Mouse (Mus musculus): ENCODE data around the gene Olfr65.

Gene Olfr65

GRCm38 (mm10) chr7:103903187-103903586 is at the start of gene Olfr65:
TSS of gene Olfr65 (plus strand) at chr7:103903487.
- DNase-seq (ENCODE audit: low spot score in 2 of 2) = no peak

- no peak for DNase-seq (ENCODE audit: low spot score in 2 of 2)
Observed at GRCm38 (mm10) chr7:103854669-103855068, 48.6 kb upstream of the Olfr65 start.

- no peak for DNase-seq (ENCODE audit: low spot score in 2 of 2)
Observed at GRCm38 (mm10) chr7:103859076-103859475, 44.2 kb upstream of the Olfr65 start.

DNA sequence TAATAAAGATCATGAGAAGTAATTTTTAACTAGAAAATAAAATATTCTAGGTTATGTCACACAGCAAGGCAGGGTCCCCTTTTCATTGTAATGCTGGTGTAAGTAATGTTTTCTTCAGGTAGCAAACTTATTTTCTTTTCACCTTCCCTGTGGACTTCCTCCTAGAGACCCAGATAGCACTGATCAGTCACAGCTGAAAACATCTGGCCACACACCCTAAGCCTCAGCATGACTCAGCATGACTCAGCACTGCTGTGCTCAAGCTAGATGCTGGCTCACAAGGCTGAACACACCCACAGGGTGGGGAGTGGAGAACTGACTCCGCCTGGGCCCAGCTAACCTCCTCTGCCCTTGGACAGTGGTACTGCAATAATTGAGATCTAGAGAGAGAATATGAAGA is 42.4 kb upstream of the Olfr65 start:
- DNase-seq (ENCODE audit: low spot score in 2 of 2) = peak; percentile 2 to 24

DNA sequence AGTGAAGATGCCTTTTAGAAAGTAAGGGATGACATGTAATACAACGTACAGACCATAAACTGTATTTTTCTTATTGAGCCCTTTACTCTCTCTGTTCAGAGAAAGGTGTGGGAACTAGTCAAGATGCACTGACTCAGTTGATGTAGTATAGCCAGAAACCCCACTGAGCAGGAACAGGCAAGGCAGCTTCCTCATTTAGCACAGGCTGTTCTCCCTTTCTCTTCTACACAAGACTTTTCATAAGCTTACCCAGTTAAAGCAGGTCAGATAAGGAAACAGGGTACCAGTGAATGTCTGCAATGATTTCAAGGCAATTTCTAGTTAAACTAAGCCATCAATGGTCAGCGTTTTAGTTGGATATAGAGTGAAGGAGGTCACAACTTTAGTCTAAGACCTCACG is 41.8 kb upstream of the Olfr65 start:
- no peak for DNase-seq (ENCODE audit: low spot score in 2 of 2)

DNA sequence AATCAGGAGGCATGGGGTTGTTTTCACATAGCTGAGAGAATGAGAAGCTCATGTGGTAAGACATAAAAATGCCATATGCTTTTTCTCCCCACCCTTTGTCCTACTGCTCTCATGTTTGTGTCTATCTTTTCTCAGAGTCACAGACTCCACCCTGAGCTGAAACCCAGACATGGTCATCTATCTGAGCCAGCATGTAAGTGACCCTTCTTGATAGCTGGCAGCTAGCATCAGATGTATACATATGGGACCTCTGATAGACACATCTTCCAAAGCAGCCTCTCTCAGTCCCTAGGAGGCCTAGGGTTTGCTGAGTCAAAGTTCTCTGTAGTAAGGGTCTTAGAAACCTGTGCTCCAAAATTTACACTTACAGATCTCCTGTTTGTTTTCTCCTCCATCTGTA is 37.6 kb upstream of the Olfr65 start:
- no peak for DNase-seq (ENCODE audit: low spot score in 2 of 2)

- no peak for DNase-seq (ENCODE audit: low spot score in 2 of 2)
Observed at GRCm38 (mm10) chr7:103870667-103871066, 32.6 kb upstream of the Olfr65 start.

- DNase-seq (ENCODE audit: low spot score in 2 of 2) = no peak
Observed at GRCm38 (mm10) chr7:103873064-103873463, 30.2 kb upstream of the Olfr65 start.

DNA sequence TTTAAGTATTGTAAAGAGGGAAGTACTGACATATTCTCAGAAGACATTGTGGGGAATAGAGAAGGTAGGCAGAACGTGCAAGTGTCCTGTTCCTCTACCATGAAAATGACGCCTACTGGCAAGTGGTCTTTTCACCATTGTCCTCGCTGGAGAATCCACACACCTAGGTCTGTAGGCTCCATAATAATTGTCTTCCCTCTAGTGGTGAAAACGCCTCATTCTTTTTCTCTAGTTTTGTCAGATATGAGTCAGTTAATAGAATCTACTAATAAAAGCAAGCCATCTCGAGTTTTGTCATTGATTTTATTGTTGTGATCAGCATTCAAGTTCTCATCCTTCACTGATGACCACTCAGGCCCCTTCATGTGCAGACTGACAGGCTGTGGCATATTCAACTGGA is 28.8 kb upstream of the Olfr65 start:
- DNase-seq (ENCODE audit: low spot score in 2 of 2) = no peak

DNA sequence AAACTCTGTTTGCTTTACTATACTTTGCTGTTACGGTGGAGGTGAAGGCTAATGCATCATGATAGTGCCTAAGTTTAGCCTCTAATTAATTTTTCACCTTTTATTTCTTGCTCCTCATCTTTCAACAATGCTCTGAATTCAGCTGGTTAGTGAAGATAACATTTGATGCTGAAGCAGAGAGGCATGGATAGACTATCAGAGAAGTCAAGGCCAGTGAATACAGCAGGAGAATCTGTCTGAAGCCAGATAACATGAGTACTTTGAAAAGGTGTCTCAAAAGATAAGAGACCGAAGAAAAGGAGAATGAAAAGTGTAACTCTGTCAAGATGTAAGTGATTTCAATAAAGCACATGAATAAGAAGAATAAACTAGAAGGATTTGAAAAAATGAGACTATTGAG is 26.2 kb upstream of the Olfr65 start:
- no peak for DNase-seq (ENCODE audit: low spot score in 2 of 2)

DNA sequence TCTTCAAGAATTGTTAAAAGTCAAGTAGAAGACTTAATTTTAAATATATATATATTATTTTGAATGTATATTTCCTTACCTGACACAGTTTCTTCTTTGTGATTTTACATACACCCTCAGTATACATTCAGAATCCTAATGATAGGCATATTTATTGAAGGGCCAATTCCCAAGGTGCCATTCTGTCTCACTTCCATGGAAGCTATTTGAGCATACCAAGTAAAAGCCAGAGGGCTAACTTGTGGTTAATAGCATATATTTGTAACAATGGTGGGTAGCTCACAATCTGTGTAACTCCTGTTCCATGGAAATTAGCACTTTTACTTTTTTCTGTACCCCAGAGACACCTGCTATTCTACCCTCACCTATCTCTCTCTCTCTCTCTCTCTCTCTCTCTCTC is 17.1 kb upstream of the Olfr65 start, which contains the start of gene Olfr66:
Gene Olfr66, minus strand, starts transcription at position 101 of the 400 bp plus-strand sequence.
- no peak for DNase-seq (ENCODE audit: low spot score in 2 of 2)

DNA sequence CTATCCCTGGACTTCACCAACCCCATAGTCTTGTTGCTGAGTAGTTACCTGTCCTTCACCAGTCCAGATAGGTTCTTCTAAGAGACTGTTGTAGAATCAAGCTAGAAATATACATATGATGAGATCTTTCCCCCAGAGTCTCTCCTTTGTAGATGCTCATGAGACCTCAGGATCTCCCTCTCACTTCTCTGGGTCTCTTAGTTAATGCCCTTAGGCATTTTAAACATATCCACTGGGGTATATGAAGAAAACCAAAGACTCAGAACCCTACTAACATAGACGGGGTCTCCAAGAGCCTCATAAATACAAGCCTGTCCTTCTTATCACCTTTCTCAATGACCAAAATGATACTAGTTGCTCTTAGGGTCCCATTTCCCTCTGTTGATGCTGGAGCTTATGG is 8.9 kb upstream of the Olfr65 start, which contains the start of gene Olfr64:
Gene Olfr64, minus strand, starts transcription at position 101 of the 400 bp plus-strand sequence.
- DNase-seq (ENCODE audit: low spot score in 2 of 2) = no peak

DNA sequence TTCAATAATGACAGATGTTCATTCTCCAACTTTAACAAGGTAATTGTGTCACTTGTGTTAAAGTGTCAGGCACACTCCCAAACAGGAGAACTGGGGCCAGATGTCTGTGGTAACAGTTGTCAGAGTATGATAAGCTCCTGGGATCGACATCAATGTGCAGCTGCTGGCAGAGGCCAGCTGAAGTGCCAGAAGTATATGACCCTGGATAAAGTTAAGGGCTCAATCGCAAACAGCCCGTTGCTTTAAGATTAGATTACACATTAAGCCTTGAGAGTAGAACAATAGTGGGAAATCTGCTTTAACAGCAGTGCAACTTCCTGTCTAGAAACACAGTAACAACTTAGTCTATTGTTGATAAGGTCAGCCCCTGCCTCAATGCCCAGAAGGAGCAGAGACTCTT is 6.8 kb downstream of the Olfr65 start:
- DNase-seq (ENCODE audit: low spot score in 2 of 2) = no peak

DNA sequence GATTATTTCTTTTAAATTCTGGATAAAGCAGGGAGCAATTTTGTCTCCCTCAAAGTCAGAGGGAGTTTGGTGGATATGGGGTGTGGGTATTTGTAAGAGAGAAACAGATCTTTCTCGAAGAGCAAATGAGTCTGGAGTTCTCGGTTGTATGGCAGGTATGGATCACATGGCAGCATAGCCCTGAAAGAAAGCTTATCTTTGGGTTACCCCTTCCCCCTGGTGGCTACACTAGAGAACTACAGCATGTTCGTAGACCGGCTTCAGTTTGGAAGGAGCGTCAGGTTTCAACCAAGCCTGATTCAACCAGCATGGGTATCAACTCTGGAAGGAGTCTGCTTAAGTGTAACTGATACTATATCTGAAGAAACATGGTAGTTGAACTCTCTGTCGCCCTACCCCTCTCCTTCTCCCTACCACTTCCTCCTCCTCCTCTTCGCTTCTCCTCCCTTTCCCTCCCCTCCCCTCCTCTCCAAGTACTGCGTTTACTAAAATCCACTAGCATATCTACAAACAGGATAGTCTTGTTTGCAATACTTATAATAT is 9.8 kb downstream of the Olfr65 start:
- DNase-seq (ENCODE audit: low spot score in 2 of 2) = no peak

GRCm38 (mm10) chr7:103915338-103915737 is 12.1 kb downstream of the Olfr65 start:
- no peak for DNase-seq (ENCODE audit: low spot score in 2 of 2)

- DNase-seq (ENCODE audit: low spot score in 2 of 2) = no peak
Observed at GRCm38 (mm10) chr7:103928525-103928924, 25.2 kb downstream of the Olfr65 start, which contains the start of gene Olfr631. TSS of gene Olfr631 (plus strand) at chr7:103928825.

- no peak for DNase-seq (ENCODE audit: low spot score in 2 of 2)
Observed at GRCm38 (mm10) chr7:103934264-103934663, 31.0 kb downstream of the Olfr65 start, which contains the start of gene Olfr632. TSS of gene Olfr632 (plus strand) at chr7:103934347.

GRCm38 (mm10) chr7:103942730-103943129 is 39.4 kb downstream of the Olfr65 start:
- peak in 1 of 2 experiments; percentile 12 for DNase-seq (ENCODE audit: low spot score in 2 of 2)

- DNase-seq (ENCODE audit: low spot score in 2 of 2) = no peak
Observed at GRCm38 (mm10) chr7:103944137-103944536, 40.9 kb downstream of the Olfr65 start, which contains the start of gene Olfr633. TSS of gene Olfr633 (plus strand) at chr7:103944437.
